Comparison of ENCODE assay signal across 8 mouse cellular contexts in genomic region chr7:29859532-29860517, GRCm38 (mm10). TPM values are rescaled to one million over a fixed set of nuclear protein-coding genes. Genes with fewer than 3 reads are reported as not detected.
DNase-seq lines count a peak whose midpoint lies in the region; ATAC-seq and TF ChIP-seq lines count a peak whose summit lies in the region.

Zfp420 (plus strand) TSS chr7:29859979.

- TF ChIP-seq POLR2A in testis, adult 2 months (IDR thresholded peaks at IDR 0.05; ENCODE audit: control insufficient read depth, low read depth, low read length), result peak; percentile 65

- H3K36me3 ChIP-seq in forebrain, embryonic 12.5 days (replicated peaks), result peaks cover 4% of the 10 kb centered on the region; the same call in 1 of the 2 replicates
- H3K36me3 ChIP-seq in heart, postnatal 0 days (replicated peaks; ENCODE audit: control insufficient read depth, insufficient read depth, low read length), result 0 out of 2 replicates have a peak, but pooled peaks cover 6% of the 10 kb centered on the region
- no peaks in the 10 kb centered on the region for H3K36me3 ChIP-seq in liver, embryonic 16.5 days (ENCODE audit: control insufficient read depth, insufficient read depth)
- peaks cover 12% of the 10 kb centered on the region for H3K36me3 ChIP-seq in neural tube, embryonic 13.5 days
- no peaks in the 10 kb centered on the region for H3K36me3 ChIP-seq in testis, adult 2 months (ENCODE audit: control insufficient read depth, insufficient read depth, low read length)

- TF ChIP-seq EP300 in heart, postnatal 0 days (IDR thresholded peaks at IDR 0.05; ENCODE audit: low read depth), result no peak

- H3K9me3 ChIP-seq in forebrain, embryonic 12.5 days, result no peaks in the 10 kb centered on the region
- H3K9me3 ChIP-seq in heart, postnatal 0 days (replicated peaks; ENCODE audit: control insufficient read depth, low read length), result 0 out of 2 replicates have a peak, but pooled peaks cover 4% of the 10 kb centered on the region
- no peaks in the 10 kb centered on the region for H3K9me3 ChIP-seq in liver, embryonic 16.5 days (replicated peaks; ENCODE audit: control insufficient read depth, low read length)
- H3K9me3 ChIP-seq in neural tube, embryonic 13.5 days, result no peaks in the 10 kb centered on the region

- H3K4me2 ChIP-seq in forebrain, embryonic 12.5 days, result peak within 1 kb of the TSS; percentile 77
- H3K4me2 ChIP-seq in heart, postnatal 0 days (ENCODE audit: low read depth, low read length), result peak within 1 kb of the TSS; percentile 87
- H3K4me2 ChIP-seq in liver, embryonic 16.5 days (ENCODE audit: low read depth, low read length), result peak within 1 kb of the TSS; percentile 76
- H3K4me2 ChIP-seq in neural tube, embryonic 13.5 days, result peak within 1 kb of the TSS; percentile 78

- H3K27ac ChIP-seq in forebrain, embryonic 12.5 days, result peak within 1 kb of the TSS; percentile 68
- no peak within 1 kb of the TSS for H3K27ac ChIP-seq in heart, postnatal 0 days (ENCODE audit: low read depth)
- no peak within 1 kb of the TSS for H3K27ac ChIP-seq in liver, embryonic 16.5 days (ENCODE audit: low read length)
- peak within 1 kb of the TSS; percentile 77 for H3K27ac ChIP-seq in neural tube, embryonic 13.5 days (replicated peaks)
- H3K27ac ChIP-seq in testis, adult 2 months (ENCODE audit: control insufficient read depth, insufficient read depth, low read depth, low read length), result no peak within 1 kb of the TSS; the same call in 1 of the 2 replicates

- WGBS in forebrain, embryonic 12.5 days, result 7% methylated on average over 32 of the region's 32 CpGs
- WGBS in heart, postnatal 0 days, result 2% methylated on average over 32 of the region's 32 CpGs
- 5% methylated on average over 32 of the region's 32 CpGs for WGBS in liver, embryonic 16.5 days (ENCODE audit: insufficient replicate concordance)
- 7% methylated on average over 32 of the region's 32 CpGs for WGBS in neural tube, embryonic 13.5 days

- DNase-seq in CD8-positive naive resting alpha-beta T cell, adult 2 months (ENCODE audit: low read depth in 2 of 2, low spot score in 2 of 2), result peak; percentile 73 to 77
- DNase-seq in c-Kit-positive CD71-negative TER-119-negative erythroid progenitor cells, embryonic 14.5 days (ENCODE audit: low read depth), result peak; percentile 76
- peak; percentile 93 for DNase-seq in heart, postnatal 0 days (ENCODE audit: low spot score)
- DNase-seq in kidney, postnatal 4 days, result peak; percentile 89 to 91

- H3K27me3 ChIP-seq in forebrain, embryonic 12.5 days, result no peaks in the 10 kb centered on the region
- no peaks in the 10 kb centered on the region for H3K27me3 ChIP-seq in heart, postnatal 0 days (ENCODE audit: control insufficient read depth, insufficient read depth, low read length)
- no peaks in the 10 kb centered on the region for H3K27me3 ChIP-seq in liver, embryonic 16.5 days (ENCODE audit: control insufficient read depth, insufficient read depth, low read depth, low read length)
- no peaks in the 10 kb centered on the region for H3K27me3 ChIP-seq in neural tube, embryonic 13.5 days
- H3K27me3 ChIP-seq in testis, adult 2 months (ENCODE audit: control insufficient read depth, insufficient read depth, low read length), result no peaks in the 10 kb centered on the region

- H3K4me3 ChIP-seq in forebrain, embryonic 12.5 days (replicated peaks), result peak within 1 kb of the TSS; percentile 62
- H3K4me3 ChIP-seq in heart, postnatal 0 days (ENCODE audit: low read depth, low read length), result peak within 1 kb of the TSS; percentile 58
- peak within 1 kb of the TSS; percentile 64 for H3K4me3 ChIP-seq in liver, embryonic 16.5 days (ENCODE audit: low read depth, low read length)
- H3K4me3 ChIP-seq in neural tube, embryonic 13.5 days, result peak within 1 kb of the TSS; percentile 60
- peak within 1 kb of the TSS; percentile 79 for H3K4me3 ChIP-seq in testis, adult 2 months (ENCODE audit: control insufficient read depth, low read depth, low read length)

- peak; percentile 98 for ATAC-seq in forebrain, embryonic 12.5 days (ENCODE audit: low FRiP score)
- peak; percentile 97 for ATAC-seq in heart, postnatal 0 days (ENCODE audit: insufficient read depth, low read depth)
- peak; percentile 97 for ATAC-seq in liver, embryonic 16.5 days (ENCODE audit: low read depth)
- peak; percentile 96 for ATAC-seq in neural tube, embryonic 13.5 days (ENCODE audit: low read depth)

- peak within 1 kb of the TSS; percentile 68 for H3K9ac ChIP-seq in forebrain, embryonic 12.5 days
- H3K9ac ChIP-seq in heart, postnatal 0 days (replicated peaks; ENCODE audit: low read depth, low read length), result peak within 1 kb of the TSS; percentile 53
- H3K9ac ChIP-seq in liver, embryonic 16.5 days (ENCODE audit: low read depth, low read length), result peak within 1 kb of the TSS; percentile 57
- H3K9ac ChIP-seq in neural tube, embryonic 13.5 days, result peak within 1 kb of the TSS; percentile 72

- TF ChIP-seq CTCF in heart, postnatal 0 days (IDR thresholded peaks at IDR 0.05; ENCODE audit: low read depth), result no peak
- TF ChIP-seq CTCF in testis, adult 2 months (IDR thresholded peaks at IDR 0.05; ENCODE audit: control insufficient read depth, insufficient read depth, insufficient replicate concordance, low read depth, low read length), result no peak

- peaks cover 9% of the 10 kb centered on the region for H3K4me1 ChIP-seq in forebrain, embryonic 12.5 days
- H3K4me1 ChIP-seq in heart, postnatal 0 days (ENCODE audit: control insufficient read depth, insufficient read depth), result 0 out of 2 replicates have a peak, but pooled peaks cover 5% of the 10 kb centered on the region
- H3K4me1 ChIP-seq in liver, embryonic 16.5 days (ENCODE audit: control insufficient read depth, low read depth, low read length), result peaks cover 6% of the 10 kb centered on the region; the same call in 1 of the 2 replicates
- peaks cover 11% of the 10 kb centered on the region for H3K4me1 ChIP-seq in neural tube, embryonic 13.5 days (replicated peaks)
- peaks cover 2% of the 10 kb centered on the region; the same call in 1 of the 2 replicates for H3K4me1 ChIP-seq in testis, adult 2 months (ENCODE audit: control insufficient read depth, insufficient read depth, low read length)

RNA-seq across cellular contexts. Expression of gene Zfp420, which starts in this region (rescaled TPM):
- 10.6 and 12.1 TPM in 2 replicates for polyA plus RNA-seq in forebrain, embryonic 12.5 days (2016; fragmentation: Nextera tagmentation; extraction: Ambion mirVana)
- 0.70 and 0.80 TPM in 2 replicates for total RNA-seq in heart, postnatal 0 days (2014; rRNA removed; ENCODE audit: low replicate concordance)
- polyA plus RNA-seq in heart, postnatal 0 days (2015; fragmentation: Nextera tagmentation; extraction: Ambion mirVana), result 2.2 and 2.5 TPM in 2 replicates
- 1.0 and 1.1 TPM in 2 replicates for polyA plus RNA-seq in liver, embryonic 16.5 days (2015; fragmentation: Nextera tagmentation; extraction: Ambion mirVana)
- polyA plus RNA-seq in neural tube, embryonic 13.5 days (2015; fragmentation: Nextera tagmentation; extraction: Ambion mirVana), result 18.3 and 19.0 TPM in 2 replicates
- 1.0 and 1.1 TPM in 2 replicates for polyA plus RNA-seq in testis, adult 2 months (2012; rRNA removed)

Comparison
In these comparisons a context has a peak if more than half of its experiments do, and no peak if none do; other contexts are left out.
1. H3K27ac ChIP-seq: peak in forebrain, embryonic 12.5 days (single experiment) and neural tube, embryonic 13.5 days (single experiment); none in heart, postnatal 0 days (single experiment), liver, embryonic 16.5 days (single experiment) and testis, adult 2 months (single experiment).
2. Peak in every context shown above with its lines, with median percentiles within 50 percentile points of each other: DNase-seq, ATAC-seq, H3K4me2 ChIP-seq, H3K4me3 ChIP-seq and H3K9ac ChIP-seq.